Mouse (Mus musculus) T-helper 2 cell (primary cell): ENCODE data around the gene Rbm48.

Source experiments
- in situ Hi-C: fragments of 300-600 bp; cut with MboI, MseI; formaldehyde crosslinking; loops from one replicate; pipeline ENCODE4 v1.15.1; 2025; ENCODE audit warnings: high pct_unique_total_duplicates

Gene Rbm48

GRCm38 (mm10) chr5:3551481-3551880, 44.9 kb downstream of the Rbm48 start:
- in situ Hi-C loops = loop anchor here (5.0 kb wide), 1 partner anchor 46 kb away; the partner anchor contains the start of genes Pex1 and Rbm48

GRCm38 (mm10) chr5:3546226-3546625, 50.2 kb downstream of the Rbm48 start:
- in situ Hi-C loops = loop anchor here (5.0 kb wide), 1 partner anchor 44 kb away; no protein-coding TSS in a partner anchor

DNA sequence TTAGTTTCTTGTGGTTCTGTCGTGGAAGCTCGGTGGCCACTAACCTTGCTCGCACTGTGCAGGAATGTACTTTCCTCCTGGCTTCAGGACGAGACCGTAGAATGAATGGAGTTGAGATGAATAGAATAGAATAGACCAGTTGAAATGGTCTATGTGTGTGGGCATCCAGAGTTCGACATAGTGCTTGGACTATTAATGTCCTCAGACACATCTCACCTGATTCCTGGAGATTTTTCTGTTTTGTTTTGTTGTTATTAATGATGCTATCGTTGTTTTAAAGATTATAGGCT, 52.0 kb downstream of the Rbm48 start:
- in situ Hi-C loops = no loop called here

DNA sequence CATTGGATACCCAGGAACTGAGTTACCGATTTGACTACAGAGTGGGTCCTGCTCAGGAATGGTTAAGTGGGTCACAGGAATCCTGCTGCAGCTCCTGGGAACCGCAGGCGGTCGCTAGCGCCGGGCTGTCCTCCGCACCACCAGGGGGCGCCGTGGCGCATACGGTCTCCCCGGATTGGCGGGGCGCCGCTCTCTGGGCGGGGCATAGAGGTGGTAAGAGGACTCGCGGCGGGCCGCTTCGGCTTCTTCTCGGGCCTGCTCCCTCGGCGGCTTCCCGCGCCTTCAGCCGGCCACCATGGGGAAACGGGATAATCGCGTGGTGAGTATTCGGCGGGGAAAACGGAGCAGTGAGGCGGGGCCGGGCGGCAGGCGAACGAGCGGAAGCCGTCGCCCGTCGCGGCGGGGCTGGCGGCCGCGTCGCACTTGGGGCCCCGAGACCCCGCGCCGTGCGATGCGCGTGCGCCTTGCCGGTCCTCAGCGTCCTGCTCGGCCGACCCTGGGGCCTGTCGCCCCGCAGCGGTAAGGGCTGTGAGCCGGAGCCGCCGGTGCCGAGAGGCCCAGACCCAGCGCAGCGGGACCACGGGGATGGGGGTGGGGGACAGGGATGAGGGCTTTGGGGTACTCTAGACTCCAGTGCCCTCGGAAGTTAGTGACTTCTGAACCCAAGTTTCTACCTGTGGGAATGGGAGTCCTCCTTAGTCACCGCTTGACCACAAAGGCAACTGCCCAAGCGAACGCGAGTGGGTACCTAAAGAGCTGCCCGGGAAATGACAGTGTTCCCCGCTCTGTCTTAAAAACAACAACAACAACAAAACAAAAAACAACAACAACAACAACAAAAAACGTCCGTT, 52.5 kb downstream of the Rbm48 start, which contains the start of gene Fam133b:
Gene Fam133b (plus strand): TSS at position 205 of the 851 bp plus-strand sequence.
- in situ Hi-C loops = no loop called here

- in situ Hi-C loops = no loop called here
These were observed 54.5 kb downstream of the Rbm48 start for GRCm38 (mm10) chr5:3541871-3542270.

GRCm38 (mm10) chr5:3538505-3539472, 57.6 kb downstream of the Rbm48 start:
- in situ Hi-C loops = no loop called here

GRCm38 (mm10) chr5:3536592-3537212, 59.7 kb downstream of the Rbm48 start:
- in situ Hi-C loops = no loop called here
